Mouse (Mus musculus): ENCODE data around the gene 4931428F04Rik. TPM values are rescaled to one million over a fixed set of nuclear protein-coding genes. Genes with fewer than 3 reads are reported as not detected.

Gene 4931428F04Rik
- 114 and 119 TPM in 2 replicates for polyA plus RNA-seq (2015; fragmentation: Nextera tagmentation; extraction: Ambion mirVana)

GRCm38 (mm10) chr8:105289805-105290460, at the start of gene 4931428F04Rik:
4931428F04Rik (minus strand) TSS chr8:105289864.
- peak; percentile 54 for ATAC-seq (ENCODE audit: low FRiP score)
- peak within 1 kb of the TSS; percentile 95 for H3K27ac ChIP-seq
- peak within 1 kb of the TSS; percentile 82 for H3K4me2 ChIP-seq
- peaks cover 57% of the 10 kb centered on the region for H3K4me1 ChIP-seq (replicated peaks)
- 1% methylated on average over 43 of the region's 43 CpGs for WGBS
- H3K27me3 ChIP-seq, result peaks cover 19% of the 10 kb centered on the region
- H3K36me3 ChIP-seq, result peaks cover 11% of the 10 kb centered on the region
- no peaks in the 10 kb centered on the region for H3K9me3 ChIP-seq
- peak within 1 kb of the TSS; percentile 55 for H3K4me3 ChIP-seq
- peak within 1 kb of the TSS; percentile 77 for H3K9ac ChIP-seq

GRCm38 (mm10) chr8:105338992-105339391, 49.3 kb upstream of the 4931428F04Rik start:
- Histone ChIP-seq H3K36me3 (peaks cover 13% of the 10 kb centered on the region), H3K4me3 (no peak overlapping the region), H3K9me3 (no peaks in the 10 kb centered on the region), H3K9ac (no peak overlapping the region), H3K27me3 (peaks cover 4% of the 10 kb centered on the region; the same call in 1 of the 2 replicates), H3K4me2 (no peak overlapping the region), H3K4me1 (replicated peaks) (peaks cover 7% of the 10 kb centered on the region; the same call in 1 of the 2 replicates), H3K27ac (no peak overlapping the region)
- no peak for ATAC-seq (ENCODE audit: low FRiP score)
- WGBS, result 70% methylated on average over 4 of the region's 4 CpGs

DNA sequence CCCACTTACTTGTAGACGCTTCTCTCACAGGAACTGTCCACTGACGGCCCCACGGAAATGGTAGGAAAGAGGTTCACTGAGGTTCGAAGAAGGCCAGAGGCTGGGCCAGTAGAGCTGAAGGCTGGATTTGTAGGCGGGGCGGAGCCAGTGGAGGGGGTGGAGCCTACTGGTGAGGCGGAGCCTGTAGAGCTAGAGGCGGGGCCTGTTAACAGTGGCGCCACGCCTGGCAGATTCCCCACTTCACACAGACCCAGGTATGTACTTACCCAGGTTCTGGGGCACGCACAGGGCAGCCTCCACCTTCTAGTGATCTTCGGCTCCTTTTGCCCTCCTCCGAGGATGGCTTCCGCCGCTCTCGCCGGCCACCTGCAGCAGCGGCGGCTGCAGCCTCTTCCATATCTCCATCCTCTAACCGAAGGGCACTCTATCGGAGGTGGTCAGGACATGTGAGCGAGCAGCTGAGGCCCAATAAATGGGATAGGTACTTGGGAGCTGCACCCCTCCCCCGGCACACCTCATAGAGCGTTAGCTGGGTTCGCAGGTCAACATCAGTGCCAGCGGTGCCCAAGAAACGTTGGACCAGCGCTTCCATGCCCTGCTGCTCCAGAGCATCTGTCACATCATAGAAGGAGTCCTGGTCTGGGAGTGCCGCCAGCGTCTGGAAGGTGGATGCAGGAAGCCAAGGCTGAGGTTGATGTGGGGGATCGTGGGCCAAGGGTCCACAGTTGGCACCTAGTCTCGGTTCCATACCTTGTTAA, 46.9 kb upstream of the 4931428F04Rik start:
- H3K9ac ChIP-seq, result no peak overlapping the region
- ATAC-seq (ENCODE audit: low FRiP score), result 0 out of 2 replicates have a peak, but pooled peaks have one; percentile 1
- H3K9me3 ChIP-seq, result no peaks in the 10 kb centered on the region
- H3K4me2 ChIP-seq, result peak overlapping the region; percentile 23
- 51% methylated on average over 32 of the region's 32 CpGs for WGBS
- H3K27ac ChIP-seq, result no peak overlapping the region
- peaks cover 4% of the 10 kb centered on the region; the same call in 1 of the 2 replicates for H3K27me3 ChIP-seq
- H3K36me3 ChIP-seq, result peaks cover 33% of the 10 kb centered on the region
- peaks cover 6% of the 10 kb centered on the region; the same call in 1 of the 2 replicates for H3K4me1 ChIP-seq (replicated peaks)
- 0 out of 2 replicates have a peak overlapping the region, but pooled peaks have one; percentile 7 for H3K4me3 ChIP-seq

- ATAC-seq (ENCODE audit: low FRiP score), result no peak
- H3K9ac ChIP-seq, result no peak overlapping the region
- 84% methylated on average over 2 of the region's 2 CpGs for WGBS
- peaks cover 70% of the 10 kb centered on the region for H3K36me3 ChIP-seq
- peaks cover 3% of the 10 kb centered on the region; the same call in 1 of the 2 replicates for H3K27me3 ChIP-seq
- H3K9me3 ChIP-seq, result no peaks in the 10 kb centered on the region
- H3K4me2 ChIP-seq, result no peak overlapping the region
- H3K4me1 ChIP-seq (replicated peaks), result peaks cover 7% of the 10 kb centered on the region
- H3K27ac ChIP-seq, result no peak overlapping the region
- H3K4me3 ChIP-seq, result no peak overlapping the region
Observed at GRCm38 (mm10) chr8:105332523-105332922, 42.9 kb upstream of the 4931428F04Rik start.

DNA sequence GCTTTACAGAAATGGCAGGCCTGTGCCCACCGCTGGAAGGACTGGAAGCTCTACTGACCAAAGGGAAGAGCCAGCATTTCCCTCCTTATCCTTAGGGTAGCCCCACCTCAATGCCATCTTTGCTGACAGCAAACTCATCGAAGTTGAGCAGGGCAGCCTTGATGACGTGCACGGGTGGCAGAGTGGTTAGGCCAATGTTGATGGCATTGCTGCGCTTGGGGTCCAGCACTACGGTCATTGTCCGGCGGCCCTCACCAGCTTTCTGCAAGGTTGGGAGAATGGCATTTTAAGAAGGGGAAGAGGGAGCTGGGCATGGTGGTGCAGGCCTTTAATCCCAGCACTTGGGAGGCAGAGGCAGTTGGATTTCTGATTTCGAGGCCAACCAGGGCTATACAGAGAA, 42.3 kb upstream of the 4931428F04Rik start:
- no peak overlapping the region for H3K4me3 ChIP-seq
- no peak for ATAC-seq (ENCODE audit: low FRiP score)
- H3K9ac ChIP-seq, result no peak overlapping the region
- H3K9me3 ChIP-seq, result no peaks in the 10 kb centered on the region
- no peak overlapping the region for H3K4me2 ChIP-seq
- H3K27ac ChIP-seq, result no peak overlapping the region
- H3K4me1 ChIP-seq (replicated peaks), result peaks cover 13% of the 10 kb centered on the region
- H3K27me3 ChIP-seq, result no peaks in the 10 kb centered on the region
- H3K36me3 ChIP-seq, result peaks cover 70% of the 10 kb centered on the region
- WGBS, result 96% methylated on average over 9 of the region's 9 CpGs

DNA sequence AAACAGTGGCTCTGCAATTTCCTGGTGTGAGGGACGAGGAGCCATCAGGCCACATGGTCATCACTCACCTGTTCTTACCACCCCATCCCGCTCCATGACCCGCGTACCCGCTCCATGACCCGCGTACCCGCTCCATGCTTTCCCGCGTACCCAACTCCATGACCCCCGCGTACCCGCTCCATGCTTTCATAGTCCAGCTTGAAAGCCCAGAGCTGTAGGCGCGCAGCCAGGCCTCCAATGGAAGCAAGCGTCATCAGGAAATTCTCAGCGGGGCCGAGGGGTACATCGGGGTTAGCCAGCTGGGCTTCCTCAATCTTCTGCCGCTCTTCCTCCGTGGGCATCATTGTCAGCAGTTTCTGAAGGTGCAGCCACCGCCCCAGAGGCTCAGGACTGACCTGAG, 41.8 kb upstream of the 4931428F04Rik start:
- WGBS, result 97% methylated on average over 22 of the region's 22 CpGs
- Histone ChIP-seq H3K9ac (no peak overlapping the region), H3K4me1 (replicated peaks) (peaks cover 16% of the 10 kb centered on the region), H3K27ac (no peak overlapping the region), H3K36me3 (peaks cover 70% of the 10 kb centered on the region), H3K9me3 (no peaks in the 10 kb centered on the region), H3K4me2 (no peak overlapping the region), H3K4me3 (no peak overlapping the region), H3K27me3 (no peaks in the 10 kb centered on the region)
- no peak for ATAC-seq (ENCODE audit: low FRiP score)

- Histone ChIP-seq H3K4me1 (replicated peaks) (peaks cover 19% of the 10 kb centered on the region), H3K9ac (no peak overlapping the region; the same call in 1 of the 2 replicates), H3K27ac (no peak overlapping the region), H3K4me2 (no peak overlapping the region), H3K36me3 (peaks cover 67% of the 10 kb centered on the region), H3K9me3 (no peaks in the 10 kb centered on the region), H3K4me3 (no peak overlapping the region), H3K27me3 (no peaks in the 10 kb centered on the region)
- no peak for ATAC-seq (ENCODE audit: low FRiP score)
- WGBS, result 96% methylated on average over 12 of the region's 12 CpGs
Observed at GRCm38 (mm10) chr8:105330325-105330724, 40.7 kb upstream of the 4931428F04Rik start.

DNA sequence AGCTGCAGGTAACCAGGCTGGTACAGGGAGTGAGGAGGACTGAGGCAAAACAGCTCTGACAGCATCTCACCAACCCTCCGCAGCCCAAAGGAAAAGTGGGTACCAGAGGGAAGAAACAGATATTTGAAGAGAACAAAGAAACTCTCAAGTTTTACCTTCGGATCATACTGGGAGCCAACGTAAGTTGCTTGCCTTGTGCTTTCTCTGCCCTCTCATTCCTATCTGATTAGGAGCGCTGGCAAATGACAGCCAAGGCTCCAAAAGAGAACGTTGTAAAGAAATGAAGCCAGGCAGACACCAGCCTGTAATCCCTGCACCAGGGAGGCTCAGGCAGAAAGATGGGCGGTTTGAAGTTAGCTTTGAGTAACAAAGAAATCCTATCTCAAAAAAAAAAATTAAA, 37.3 kb upstream of the 4931428F04Rik start:
- peaks cover 53% of the 10 kb centered on the region for H3K36me3 ChIP-seq
- peak overlapping the region; percentile 79 for H3K9ac ChIP-seq
- no peaks in the 10 kb centered on the region for H3K27me3 ChIP-seq
- ATAC-seq (ENCODE audit: low FRiP score), result no peak
- H3K4me3 ChIP-seq, result peak overlapping the region; percentile 79
- H3K27ac ChIP-seq, result peak overlapping the region; percentile 87
- 48% methylated on average over 6 of the region's 6 CpGs for WGBS
- H3K9me3 ChIP-seq, result no peaks in the 10 kb centered on the region
- H3K4me2 ChIP-seq, result peak overlapping the region; percentile 85
- H3K4me1 ChIP-seq (replicated peaks), result peaks cover 31% of the 10 kb centered on the region

- Histone ChIP-seq H3K27me3 (no peaks in the 10 kb centered on the region), H3K4me2 (peak within 1 kb of the TSS; percentile 85), H3K9ac (peak within 1 kb of the TSS; percentile 92), H3K4me1 (replicated peaks) (peaks cover 31% of the 10 kb centered on the region), H3K4me3 (peak within 1 kb of the TSS; percentile 79), H3K36me3 (peaks cover 47% of the 10 kb centered on the region), H3K27ac (peak within 1 kb of the TSS; percentile 88), H3K9me3 (no peaks in the 10 kb centered on the region)
- WGBS, result under 1% methylated on average over 36 of the region's 36 CpGs
- peak; percentile 93 for ATAC-seq (ENCODE audit: low FRiP score)
Observed at GRCm38 (mm10) chr8:105326141-105326672, 36.5 kb upstream of the 4931428F04Rik start, which contains the start of the genes Lrrc29 and Tmem208. Lrrc29 (minus strand) TSS chr8:105326278. Tmem208 (plus strand) TSS chr8:105326354.

GRCm38 (mm10) chr8:105325641-105326093, 36.0 kb upstream of the 4931428F04Rik start:
- peaks cover 31% of the 10 kb centered on the region for H3K4me1 ChIP-seq (replicated peaks)
- peak; percentile 75 for ATAC-seq (ENCODE audit: low FRiP score)
- WGBS, result under 1% methylated on average over 12 of the region's 12 CpGs
- peak overlapping the region; percentile 92 for H3K9ac ChIP-seq
- peak overlapping the region; percentile 88 for H3K27ac ChIP-seq
- no peaks in the 10 kb centered on the region for H3K9me3 ChIP-seq
- H3K27me3 ChIP-seq, result no peaks in the 10 kb centered on the region
- peak overlapping the region; percentile 79 for H3K4me3 ChIP-seq
- peaks cover 42% of the 10 kb centered on the region for H3K36me3 ChIP-seq
- peak overlapping the region; percentile 76 for H3K4me2 ChIP-seq

GRCm38 (mm10) chr8:105323183-105323582, 33.5 kb upstream of the 4931428F04Rik start:
- no peaks in the 10 kb centered on the region for H3K27me3 ChIP-seq
- 86% methylated on average over 4 of the region's 4 CpGs for WGBS

GRCm38 (mm10) chr8:105318662-105319190, 29.1 kb upstream of the 4931428F04Rik start:
- Histone ChIP-seq H3K9ac (no peak overlapping the region), H3K4me1 (replicated peaks) (no peaks in the 10 kb centered on the region), H3K4me2 (no peak overlapping the region), H3K27me3 (no peaks in the 10 kb centered on the region), H3K4me3 (no peak overlapping the region), H3K27ac (no peak overlapping the region), H3K9me3 (no peaks in the 10 kb centered on the region), H3K36me3 (peaks cover 77% of the 10 kb centered on the region)
- 86% methylated on average over 11 of the region's 11 CpGs for WGBS
- ATAC-seq (ENCODE audit: low FRiP score), result no peak

More at GRCm38 (mm10) chr8:105323183-105323582, 33.5 kb upstream of the 4931428F04Rik start:
- no peaks in the 10 kb centered on the region for H3K9me3 ChIP-seq
- H3K9ac ChIP-seq, result no peak overlapping the region
- peaks cover 37% of the 10 kb centered on the region for H3K36me3 ChIP-seq
- no peak overlapping the region for H3K4me2 ChIP-seq
- H3K27ac ChIP-seq, result no peak overlapping the region
- no peak overlapping the region for H3K4me3 ChIP-seq
- H3K4me1 ChIP-seq (replicated peaks), result peaks cover 29% of the 10 kb centered on the region
- ATAC-seq (ENCODE audit: low FRiP score), result no peak

Data from hindbrain, embryonic 13.5 days (tissue).